Mouse (Mus musculus): Measurements from ENCODE around the gene Vmp1.
A peak's percentile ranks its signal among the peaks of the same experiment; 100 is the strongest.

Gene Vmp1

GRCm38 (mm10) chr11:86599378-86600208 is 84.0 kb downstream of the Vmp1 start:
- no peak for DNase-seq (ENCODE audit: low spot score)

- no peak for DNase-seq (ENCODE audit: low spot score)
These were observed 85.1 kb downstream of the Vmp1 start for GRCm38 (mm10) chr11:86598572-86598971.

GRCm38 (mm10) chr11:86598154-86598553 is 85.5 kb downstream of the Vmp1 start:
- no peak for DNase-seq (ENCODE audit: low spot score)

- no peak for DNase-seq (ENCODE audit: low spot score)
These were observed 86.7 kb downstream of the Vmp1 start for GRCm38 (mm10) chr11:86596976-86597375.

- DNase-seq (ENCODE audit: low spot score), result no peak
These were observed 87.3 kb downstream of the Vmp1 start for GRCm38 (mm10) chr11:86596187-86596960.

GRCm38 (mm10) chr11:86595366-86595765 is 88.3 kb downstream of the Vmp1 start:
- no peak for DNase-seq (ENCODE audit: low spot score)

GRCm38 (mm10) chr11:86594188-86594876 is 89.3 kb downstream of the Vmp1 start:
- no peak for DNase-seq (ENCODE audit: low spot score)

DNA sequence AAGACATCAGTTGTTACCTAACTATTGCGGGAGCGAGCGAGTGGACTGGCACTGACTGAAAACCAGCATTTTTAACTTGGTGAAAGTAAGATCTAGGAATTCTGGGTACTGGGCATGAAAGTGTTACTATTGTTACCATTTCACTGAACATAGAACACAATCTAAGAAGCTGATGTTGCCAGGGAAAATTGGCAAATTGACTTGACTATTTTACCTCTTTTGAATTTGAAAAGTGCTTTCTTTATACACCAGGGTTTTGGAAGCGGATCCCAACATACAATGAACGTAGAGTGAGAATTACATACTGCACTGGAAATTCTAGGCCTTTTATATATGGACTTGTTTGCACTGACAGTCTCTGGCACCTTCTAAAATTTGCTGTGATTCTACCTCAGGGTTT is 90.2 kb downstream of the Vmp1 start:
- no peak for DNase-seq (ENCODE audit: low spot score)

- DNase-seq (ENCODE audit: low spot score), result no peak
These were observed 90.6 kb downstream of the Vmp1 start for GRCm38 (mm10) chr11:86592993-86593392.

DNA sequence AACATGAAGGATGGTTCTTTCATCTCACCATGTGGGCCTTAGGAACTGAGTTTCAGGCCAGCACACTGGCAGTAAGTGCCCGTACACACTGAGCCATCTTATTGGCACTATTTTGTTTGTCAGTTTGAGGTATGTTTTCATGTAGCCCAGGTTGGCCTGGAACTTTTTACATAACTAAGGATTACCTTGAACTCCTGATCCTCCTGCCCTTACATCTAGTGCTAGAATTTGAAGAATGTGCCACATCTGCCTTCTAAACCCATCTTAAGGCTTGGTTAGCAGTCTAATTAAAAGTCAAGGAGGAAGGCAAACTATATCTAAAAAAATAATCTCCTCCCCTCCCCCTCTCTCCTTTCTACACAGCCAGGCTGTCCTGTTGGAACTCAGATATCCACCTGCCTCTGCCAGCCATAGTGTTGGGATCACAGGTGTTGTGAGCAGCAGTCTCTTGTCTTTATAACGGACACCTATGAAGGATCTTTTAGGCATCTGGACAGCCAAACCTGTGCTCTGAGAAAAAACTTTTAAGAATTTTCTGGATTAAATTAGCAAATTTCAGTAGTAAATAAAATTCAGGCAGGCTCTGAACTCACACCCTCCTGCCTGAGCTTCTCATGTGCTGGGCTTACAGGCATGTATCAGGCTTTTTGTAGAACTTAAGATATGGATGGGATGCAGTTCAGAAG is 91.6 kb downstream of the Vmp1 start:
- DNase-seq (ENCODE audit: low spot score), result no peak

- DNase-seq (ENCODE audit: low spot score), result no peak
These were observed 92.3 kb downstream of the Vmp1 start for GRCm38 (mm10) chr11:86591301-86591845.

GRCm38 (mm10) chr11:86590579-86590978 is 93.1 kb downstream of the Vmp1 start:
- DNase-seq (ENCODE audit: low spot score), result no peak

DNA sequence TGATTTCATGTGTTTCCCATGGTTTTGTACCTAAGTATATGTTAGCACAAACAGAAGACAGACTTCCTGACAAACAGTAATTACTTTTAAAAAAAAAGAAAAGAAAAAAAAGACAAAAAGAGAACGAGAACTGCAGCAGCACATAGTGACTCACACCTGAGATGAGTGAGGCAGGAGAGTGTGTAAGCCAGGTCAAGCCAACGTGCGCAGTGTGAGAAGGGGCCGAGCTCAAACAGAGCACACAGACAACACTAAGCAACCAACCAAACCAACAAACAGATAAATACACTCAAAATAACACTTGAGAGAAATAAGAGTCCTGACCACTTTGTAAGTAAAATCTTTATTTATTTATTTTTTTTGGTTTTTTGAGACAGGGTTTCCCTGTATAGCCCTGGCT is 93.6 kb downstream of the Vmp1 start:
- DNase-seq (ENCODE audit: low spot score), result no peak

DNA sequence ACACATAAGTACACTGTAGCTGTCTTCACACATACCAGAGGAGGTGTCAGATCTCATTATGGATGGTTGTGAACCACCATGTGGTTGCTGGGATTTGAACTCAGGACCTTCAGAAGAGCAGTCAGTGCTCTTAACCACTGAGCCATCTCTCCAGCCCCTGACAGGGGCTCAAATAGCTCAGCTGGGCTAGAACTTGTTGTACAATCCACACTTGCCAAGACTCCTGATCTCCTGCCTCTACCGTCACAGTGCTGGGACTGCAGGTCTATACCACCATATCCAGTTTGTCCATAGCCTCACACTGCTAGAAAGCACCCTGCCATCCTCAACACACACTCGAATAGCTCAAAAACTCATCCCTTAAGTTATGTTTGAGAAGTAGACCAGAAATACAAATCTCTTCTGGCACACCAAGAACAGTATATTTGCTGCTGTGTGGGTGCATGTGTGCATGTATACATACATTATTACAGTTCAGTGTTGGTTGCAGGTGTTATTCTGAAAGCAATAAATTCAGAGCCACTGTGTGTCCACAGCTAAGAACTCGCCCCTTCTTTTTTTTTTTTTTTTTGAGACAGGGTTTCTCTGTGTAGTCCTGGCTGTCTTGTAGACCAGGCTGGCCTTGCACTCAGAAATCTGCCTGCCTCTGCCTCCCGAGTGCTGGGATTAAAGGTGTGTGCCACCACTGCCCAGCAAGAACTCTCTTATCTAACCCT is 94.9 kb downstream of the Vmp1 start:
- DNase-seq (ENCODE audit: low spot score), result no peak

DNA sequence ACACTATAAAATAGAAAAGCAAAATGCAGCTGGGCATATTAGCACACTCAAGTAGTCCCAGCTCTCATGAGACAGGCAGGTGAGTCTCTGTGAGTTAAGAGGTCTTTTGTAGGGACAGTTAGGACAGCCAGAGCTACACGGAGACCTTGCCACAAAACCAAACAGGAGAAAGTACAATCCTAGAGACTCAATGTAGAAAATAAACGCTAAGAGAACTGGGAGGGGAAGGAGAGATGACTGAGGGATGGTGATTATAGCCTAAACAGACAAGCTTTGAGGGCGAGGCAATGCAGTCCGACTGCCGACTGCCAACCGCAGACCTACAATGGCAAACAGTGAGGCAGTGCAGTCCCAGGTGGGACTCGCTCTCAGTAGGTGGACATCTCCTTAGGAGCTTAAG is 95.8 kb downstream of the Vmp1 start:
- DNase-seq (ENCODE audit: low spot score), result no peak

DNA sequence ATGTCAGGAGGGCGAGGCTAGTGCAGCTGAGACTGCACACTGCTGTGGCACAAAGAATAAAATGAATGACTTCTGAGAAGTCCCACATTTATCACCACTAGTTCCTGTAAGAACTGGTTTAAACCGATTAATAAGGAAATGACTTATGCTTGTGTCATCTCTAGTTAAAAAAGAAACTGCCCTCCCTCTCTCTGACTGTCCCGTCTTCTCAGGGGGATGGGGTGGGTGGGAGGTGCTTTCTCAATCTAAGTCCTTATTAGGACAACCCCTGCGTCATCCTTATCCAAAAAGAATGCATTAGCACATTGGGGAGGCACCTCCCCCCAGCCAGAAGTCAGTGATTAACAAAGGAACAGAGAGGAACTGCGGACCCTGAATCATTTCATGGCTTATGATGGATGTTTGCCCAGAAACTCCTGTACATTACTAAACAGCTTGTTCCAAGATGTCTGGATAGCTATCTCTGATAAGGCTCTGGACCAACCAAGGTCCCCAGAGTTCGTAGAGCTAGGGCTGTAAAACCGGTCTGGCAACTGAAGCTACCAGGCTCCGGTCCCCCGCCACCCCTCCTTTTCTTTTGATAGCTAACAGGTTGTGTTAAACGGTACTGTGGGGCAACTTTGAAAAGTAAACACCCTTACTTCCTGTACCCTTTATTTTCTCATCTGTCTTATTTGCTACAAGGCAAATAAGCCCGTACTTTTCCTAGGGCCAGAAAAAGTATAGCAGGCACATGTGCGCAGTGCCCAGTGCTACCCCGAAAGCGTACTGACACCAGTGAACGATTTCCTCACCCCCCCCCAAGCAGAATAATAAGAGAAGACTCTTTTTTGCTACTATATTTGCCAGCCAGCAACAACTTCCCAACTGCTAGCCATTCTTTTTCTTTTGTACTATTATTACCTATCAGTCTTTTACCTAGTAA is 96.5 kb downstream of the Vmp1 start:
- DNase-seq (ENCODE audit: low spot score), result peak; percentile 79

- DNase-seq (ENCODE audit: low spot score), result no peak
These were observed 97.3 kb downstream of the Vmp1 start for GRCm38 (mm10) chr11:86586177-86586867.

- DNase-seq (ENCODE audit: low spot score), result no peak
These were observed 98.0 kb downstream of the Vmp1 start for GRCm38 (mm10) chr11:86585598-86585984.

- no peak for DNase-seq (ENCODE audit: low spot score)
These were observed 98.6 kb downstream of the Vmp1 start for GRCm38 (mm10) chr11:86584898-86585597.
